Mouse (Mus musculus) regulatory T cell (primary cell): ENCODE data around the gene Cnot2.
"Not testable (repeated sequence)": the region's sequence is repeated elsewhere in the genome, so short reads cannot be mapped to it uniquely, and the experiment has no call there.

Experiments
- in situ Hi-C: fragments of 300-600 bp; cut with MboI, MseI; formaldehyde crosslinking; loops from one replicate; pipeline ENCODE4 v1.15.1; 2025; ENCODE audit warnings: high pct_unique_total_duplicates

The Cnot2 gene

GRCm38 (mm10) chr10:116581369-116581718 is at the start of gene Cnot2:
TSS of gene Cnot2 (minus strand) at chr10:116581511.
- in situ Hi-C loops: loop anchor here (10.0 kb wide), 1 partner anchor 1253 kb away; no protein-coding TSS in a partner anchor

GRCm38 (mm10) chr10:116628926-116629325 is 47.6 kb upstream of the Cnot2 start:
- in situ Hi-C loops: loop anchor here (10.0 kb wide), 2 partner anchors 284 to 1726 kb away; partner anchors contain the start of gene Gm9049

GRCm38 (mm10) chr10:116626009-116626408 is 44.7 kb upstream of the Cnot2 start:
- in situ Hi-C loops: loop anchor here (10.0 kb wide), 2 partner anchors 281 to 1729 kb away; partner anchors contain the start of gene Gm9049

- in situ Hi-C loops: not testable (repeated sequence)
Measured at GRCm38 (mm10) chr10:116613250-116613649, 31.9 kb upstream of the Cnot2 start.

- in situ Hi-C loops: no loop called here
Measured at GRCm38 (mm10) chr10:116604905-116605162, 23.5 kb upstream of the Cnot2 start.

- in situ Hi-C loops: no loop called here
Measured at GRCm38 (mm10) chr10:116604081-116604904, 23.0 kb upstream of the Cnot2 start.

- in situ Hi-C loops: no loop called here
Measured at GRCm38 (mm10) chr10:116599056-116599850, 17.9 kb upstream of the Cnot2 start.

GRCm38 (mm10) chr10:116582738-116583137 is 1.4 kb upstream of the Cnot2 start:
- in situ Hi-C loops: loop anchor here (10.0 kb wide), 1 partner anchor 1252 kb away; no protein-coding TSS in a partner anchor

GRCm38 (mm10) chr10:116581719-116582481 is 589 bp upstream of the Cnot2 start:
- in situ Hi-C loops: loop anchor here (10.0 kb wide), 1 partner anchor 1253 kb away; no protein-coding TSS in a partner anchor

- in situ Hi-C loops: loop anchor here (10.0 kb wide), 1 partner anchor 1254 kb away; no protein-coding TSS in a partner anchor
Measured at GRCm38 (mm10) chr10:116580591-116581358, 536 bp downstream of the Cnot2 start.

GRCm38 (mm10) chr10:116579478-116579877 is 1.8 kb downstream of the Cnot2 start:
- in situ Hi-C loops: no loop called here

- in situ Hi-C loops: no loop called here
Measured at GRCm38 (mm10) chr10:116578375-116578774, 2.9 kb downstream of the Cnot2 start.

GRCm38 (mm10) chr10:116577181-116577580 is 4.1 kb downstream of the Cnot2 start:
- in situ Hi-C loops: no loop called here

- in situ Hi-C loops: not testable (repeated sequence)
Measured at GRCm38 (mm10) chr10:116576071-116576470, 5.2 kb downstream of the Cnot2 start.

GRCm38 (mm10) chr10:116570526-116570925 is 10.8 kb downstream of the Cnot2 start:
- in situ Hi-C loops: loop anchor here (25.0 kb wide), 1 partner anchor 1233 kb away; no protein-coding TSS in a partner anchor

GRCm38 (mm10) chr10:116568539-116568938 is 12.8 kb downstream of the Cnot2 start:
- in situ Hi-C loops: loop anchor here (25.0 kb wide), 1 partner anchor 1231 kb away; no protein-coding TSS in a partner anchor

GRCm38 (mm10) chr10:116567491-116568405 is 13.6 kb downstream of the Cnot2 start:
- in situ Hi-C loops: loop anchor here (25.0 kb wide), 1 partner anchor 1230 kb away; no protein-coding TSS in a partner anchor

GRCm38 (mm10) chr10:116566492-116566891 is 14.8 kb downstream of the Cnot2 start:
- in situ Hi-C loops: loop anchor here (25.0 kb wide), 1 partner anchor 1229 kb away; no protein-coding TSS in a partner anchor

GRCm38 (mm10) chr10:116564828-116565602 is 16.3 kb downstream of the Cnot2 start:
- in situ Hi-C loops: loop anchor here (25.0 kb wide), 1 partner anchor 1228 kb away; no protein-coding TSS in a partner anchor
